Mouse (Mus musculus) heart, postnatal 0 days (tissue): ENCODE results near the gene Prkcz.

Experiments used
- CTCF ChIP-seq: IDR thresholded peaks from 2 replicates; pipeline ENCODE4 v1.5.1; 2016; ENCODE audit warnings: antibody characterized with exemption, control low read depth, low read depth
- EP300 ChIP-seq: IDR thresholded peaks from 2 replicates; pipeline ENCODE4 v1.6.1; 2016; ENCODE audit warnings: antibody characterized with exemption, low read depth

DNA sequence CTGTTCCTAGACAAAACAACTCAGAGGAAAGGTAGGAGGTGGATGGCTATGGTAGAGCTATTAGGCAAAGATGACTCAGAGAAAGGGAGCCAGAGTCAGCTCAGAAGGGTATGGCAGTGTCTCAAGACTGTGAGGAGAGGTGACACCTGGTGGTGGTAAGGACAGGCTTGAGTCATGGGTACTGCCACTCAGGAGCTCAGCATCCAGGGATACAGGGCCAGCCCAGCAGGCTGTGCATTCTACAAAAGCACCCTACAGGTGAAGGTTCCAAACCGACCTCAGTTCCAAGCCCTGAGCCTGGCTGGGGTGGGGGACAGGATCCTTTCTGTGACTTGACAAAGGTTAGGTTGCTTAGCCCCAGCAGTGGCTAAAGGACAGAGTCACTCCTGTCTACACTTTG, 72.6 kb downstream of the Prkcz start:
- TF ChIP-seq EP300 (no peak), CTCF (no peak)
